Mouse (Mus musculus) urinary bladder, adult 2 months (tissue): Measurements from ENCODE around the gene Bmp2k. TPM values are rescaled to one million over a fixed set of nuclear protein-coding genes. Genes with fewer than 3 reads are reported as not detected.

ENCODE experiments used
- DNase-seq: peaks from one replicate; pipeline ENCODE4 v3.0.0; 2022; ENCODE audit warnings: low spot score
- polyA plus RNA-seq: library from polyadenylated mRNA; depleted of rRNA; stranded (reverse); fragments of >200 nt; gene quantifications from 2 replicates; pipeline ENCODE4 v1.2.3, GENCODE M21; 2012

Bmp2k gene
- polyA plus RNA-seq, 1 experiment, result 5.6 TPM

DNA sequence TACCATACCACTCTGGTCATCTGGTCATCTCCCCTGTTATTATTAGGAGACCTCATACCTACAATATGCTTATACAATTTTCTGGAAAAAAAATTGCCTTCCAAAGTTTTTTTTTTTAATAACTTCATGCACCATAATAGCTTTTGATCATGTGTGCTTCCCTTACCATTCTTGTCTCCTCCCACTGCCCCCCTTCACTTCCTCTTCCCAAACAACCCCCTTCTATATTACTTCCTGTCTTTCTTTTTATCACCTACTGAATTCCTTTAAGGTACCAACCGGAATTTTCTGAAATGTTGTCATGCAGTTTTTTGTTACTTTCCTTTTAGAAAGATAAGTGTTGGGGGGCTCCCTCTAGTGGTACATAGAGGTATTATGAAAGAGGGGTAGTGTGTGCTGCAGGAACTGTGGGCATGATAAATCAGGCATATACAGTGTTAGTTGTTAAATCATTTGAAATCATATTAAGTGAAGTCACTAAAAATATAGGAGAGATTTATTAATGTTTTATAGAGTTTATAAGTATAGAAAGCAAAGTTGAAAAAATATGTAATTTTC lies 58.1 kb downstream of the Bmp2k start:
- no peak for DNase-seq

DNA sequence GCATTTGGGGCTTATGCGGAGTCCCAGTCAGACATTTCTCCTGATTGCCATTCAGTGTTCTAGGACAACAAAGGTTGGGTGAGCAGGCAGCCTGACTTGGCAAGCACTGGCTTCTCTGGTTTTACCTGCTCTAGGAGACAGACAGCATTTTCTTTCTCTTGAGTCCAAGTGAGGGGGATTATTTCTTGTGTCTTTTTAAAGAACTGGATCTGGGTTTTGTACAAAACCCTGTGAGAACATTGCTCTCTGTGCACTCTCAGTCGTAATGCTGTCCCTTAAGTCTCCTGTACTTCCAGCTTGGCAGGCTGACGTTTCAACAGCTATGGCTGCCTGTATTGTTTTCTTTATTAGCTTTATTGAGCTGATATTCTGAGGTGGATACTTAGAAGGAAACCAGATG lies 58.9 kb downstream of the Bmp2k start:
- DNase-seq, result no peak

DNA sequence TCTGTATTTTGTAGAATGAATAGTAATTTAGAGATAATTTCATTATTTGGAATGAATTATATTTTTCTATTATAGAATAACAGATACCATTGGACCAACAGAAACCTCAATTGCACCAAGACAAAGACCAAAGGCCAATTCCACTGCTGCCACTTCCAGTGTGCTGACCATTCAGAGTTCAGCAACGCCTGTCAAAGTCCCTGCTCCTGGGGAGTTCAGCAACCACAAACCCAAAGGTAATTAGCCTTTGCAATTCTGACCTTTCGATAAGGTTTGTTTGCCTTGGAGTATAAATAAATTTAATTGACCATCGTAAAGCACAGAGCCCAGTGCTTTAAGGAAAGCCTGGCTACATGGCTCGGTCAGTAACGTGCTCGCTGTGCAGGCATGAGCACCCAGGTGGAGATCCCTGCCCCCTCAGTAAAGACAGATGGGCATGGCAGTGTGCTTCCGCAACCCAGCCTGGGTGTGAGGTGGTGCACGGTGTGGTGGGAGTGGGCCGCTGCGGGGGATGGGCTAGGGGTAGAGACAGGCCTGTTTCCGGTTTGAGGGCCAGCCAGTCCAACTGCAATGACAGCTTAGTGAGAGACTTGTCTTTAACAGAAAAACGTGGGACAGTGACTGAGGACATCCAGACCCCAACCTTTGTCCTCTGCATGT lies 59.4 kb downstream of the Bmp2k start:
- DNase-seq, result no peak

DNA sequence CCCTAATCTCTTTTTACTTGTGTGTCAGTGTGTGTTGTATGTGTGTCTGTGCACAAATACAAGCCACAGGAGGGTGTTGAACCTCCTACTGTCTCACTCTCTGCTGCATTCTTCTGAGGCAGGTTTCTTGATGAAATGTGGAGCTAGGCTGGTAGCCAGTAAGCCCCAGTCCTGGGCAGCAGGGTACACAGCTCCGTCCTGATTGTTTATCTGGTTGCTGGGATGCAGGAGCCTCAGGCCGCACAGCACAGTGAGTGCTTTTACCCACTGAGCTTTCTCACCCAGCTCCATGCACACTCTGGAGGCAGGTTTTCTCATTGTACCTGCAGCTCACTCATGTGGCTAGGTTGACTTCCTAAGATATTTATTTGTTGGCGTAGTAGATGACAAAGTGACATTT lies 63.4 kb downstream of the Bmp2k start:
- DNase-seq, result no peak

DNA sequence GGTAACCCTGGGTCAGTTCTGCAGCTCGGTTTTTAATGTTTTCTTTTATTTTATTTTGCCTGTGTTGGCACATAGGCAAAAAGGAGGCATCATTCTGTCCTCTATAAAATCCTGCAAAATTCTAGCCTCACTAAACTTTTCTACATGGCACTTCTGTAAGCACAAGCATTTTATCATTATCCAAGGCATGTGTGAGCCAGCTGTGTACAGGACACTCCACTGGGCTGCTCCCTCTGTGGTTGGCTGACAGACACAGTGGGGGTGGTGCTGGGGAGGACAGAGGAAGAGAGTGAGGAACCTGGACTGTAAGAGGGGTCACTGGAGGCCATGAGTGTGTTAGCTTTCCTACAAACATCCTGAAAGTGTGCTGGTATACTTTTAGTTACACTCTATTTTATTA lies 64.6 kb downstream of the Bmp2k start:
- DNase-seq, result no peak

- DNase-seq, result no peak
Measured at GRCm38 (mm10) chr5:97065746-97066145, 68.3 kb downstream of the Bmp2k start.

GRCm38 (mm10) chr5:97075476-97076151 lies 78.1 kb downstream of the Bmp2k start:
- no peak for DNase-seq

GRCm38 (mm10) chr5:97076167-97076566 lies 78.7 kb downstream of the Bmp2k start:
- DNase-seq, result no peak

- no peak for DNase-seq
Measured at GRCm38 (mm10) chr5:97077676-97078075, 80.2 kb downstream of the Bmp2k start.

GRCm38 (mm10) chr5:97078641-97079040 lies 81.2 kb downstream of the Bmp2k start:
- DNase-seq, result no peak

DNA sequence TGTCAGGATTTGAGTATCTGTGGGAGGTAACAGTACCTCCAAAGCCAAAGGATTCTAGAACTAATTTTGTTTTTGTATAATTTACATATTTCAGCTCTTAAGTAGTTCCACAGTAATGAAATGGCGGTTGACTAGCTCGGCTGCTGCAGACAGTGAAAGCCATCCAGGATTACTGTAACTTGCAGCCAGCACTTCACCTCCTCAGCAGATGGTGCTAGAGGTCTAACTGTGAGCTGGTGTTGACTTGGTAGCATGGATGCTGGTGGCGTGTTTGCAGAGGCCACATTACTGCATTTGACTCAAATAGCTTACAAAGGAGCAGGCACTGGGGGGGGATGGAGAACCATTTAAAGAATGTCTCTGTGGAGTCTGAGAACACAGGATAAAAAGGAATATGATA lies 84.0 kb downstream of the Bmp2k start:
- DNase-seq, result no peak

DNA sequence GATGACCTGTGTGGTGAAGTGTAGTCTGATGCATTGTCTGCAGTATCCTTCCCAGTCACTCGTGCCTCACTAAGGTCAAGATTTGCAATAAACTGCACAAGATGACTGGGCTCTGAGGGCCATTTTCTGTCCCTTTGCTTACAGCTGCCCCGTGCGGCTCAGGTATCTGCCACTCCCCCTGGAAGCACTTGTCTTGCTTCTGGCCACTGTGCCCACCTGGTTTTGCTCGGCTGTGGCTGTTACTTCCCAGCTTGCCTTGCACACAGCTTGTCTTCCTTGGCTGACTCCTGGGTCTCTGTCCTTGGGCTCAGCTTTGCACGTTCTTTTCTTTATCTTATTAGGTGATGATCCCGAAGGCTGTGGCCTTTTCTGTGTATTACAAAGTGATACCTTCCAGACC lies 86.2 kb downstream of the Bmp2k start:
- no peak for DNase-seq

- DNase-seq, result no peak
Measured at GRCm38 (mm10) chr5:97084541-97084940, 87.1 kb downstream of the Bmp2k start.

- DNase-seq, result no peak
Measured at GRCm38 (mm10) chr5:97085071-97085470, 87.6 kb downstream of the Bmp2k start.

GRCm38 (mm10) chr5:97087030-97087630 lies 89.6 kb downstream of the Bmp2k start:
- no peak for DNase-seq

DNA sequence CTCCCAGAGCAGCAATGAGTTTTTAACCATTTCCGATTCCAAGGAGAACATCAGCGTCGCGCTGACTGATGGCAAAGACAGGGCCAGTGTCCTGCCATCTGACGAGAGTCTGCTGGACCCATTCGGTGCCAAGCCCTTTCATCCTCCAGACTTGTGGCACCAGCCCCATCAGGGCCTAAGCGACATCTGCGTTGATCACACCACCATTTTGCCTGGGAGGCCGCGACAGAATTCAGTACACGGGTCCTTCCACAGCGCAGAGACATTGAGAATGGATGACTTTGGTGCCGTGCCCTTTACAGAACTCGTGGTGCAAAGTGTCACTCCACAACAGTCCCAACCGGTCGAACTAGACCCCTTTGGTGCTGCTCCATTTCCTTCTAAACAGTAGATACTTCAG lies 90.3 kb downstream of the Bmp2k start:
- DNase-seq, result no peak

- no peak for DNase-seq
Measured at GRCm38 (mm10) chr5:97088231-97088630, 90.7 kb downstream of the Bmp2k start.

GRCm38 (mm10) chr5:97089426-97089825 lies 91.9 kb downstream of the Bmp2k start:
- no peak for DNase-seq

DNA sequence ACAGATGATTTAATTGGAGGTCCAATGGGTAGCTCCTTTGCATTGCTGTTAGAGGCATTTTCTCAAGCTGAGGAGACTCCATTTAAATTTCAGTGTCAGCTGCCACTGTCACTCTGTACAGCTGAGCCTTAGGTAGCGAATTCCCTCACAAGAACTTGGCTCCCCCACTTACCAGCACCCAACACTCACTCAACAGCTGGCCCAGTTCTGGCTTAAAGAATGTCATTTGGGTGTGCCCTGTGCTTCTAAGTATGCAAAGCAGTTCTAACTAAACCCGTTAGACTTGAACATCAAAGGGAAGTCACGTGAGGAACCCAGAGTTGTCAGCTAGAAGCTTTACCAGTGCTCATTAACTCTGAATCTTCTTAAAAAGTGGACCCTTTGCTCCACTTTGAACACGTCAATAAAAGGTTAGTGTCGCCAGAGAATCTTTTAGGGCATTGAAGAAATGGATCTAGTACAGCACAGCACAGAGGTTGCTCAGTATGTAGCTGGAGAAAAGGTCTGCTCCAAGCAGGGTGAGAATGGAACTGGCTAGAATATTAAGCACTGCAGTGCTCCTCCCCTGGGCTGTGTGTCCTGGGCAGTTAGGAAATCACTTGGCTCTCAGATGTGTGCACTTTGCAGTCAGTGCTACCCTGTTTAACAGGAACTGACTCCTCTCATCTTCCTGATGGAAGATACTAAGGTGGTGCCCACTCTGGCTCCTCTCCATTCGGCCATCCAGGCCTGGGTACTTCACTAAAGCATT lies 92.7 kb downstream of the Bmp2k start:
- DNase-seq, result no peak

GRCm38 (mm10) chr5:97092970-97093369 lies 95.5 kb downstream of the Bmp2k start:
- DNase-seq, result no peak

GRCm38 (mm10) chr5:97095335-97095734 lies 97.8 kb downstream of the Bmp2k start:
- DNase-seq, result no peak

GRCm38 (mm10) chr5:97097631-97098041 lies 100.1 kb downstream of the Bmp2k start:
- DNase-seq, result no peak
